Mouse (Mus musculus) heart, postnatal 36 days (tissue): ENCODE measurements at regions not wholly inside any gene's neighbourhood (a gene's known extent, or its start where the extent isn't known, plus 50 kb on each side); places are given as distances from the start of the nearest gene placed in this dataset.

Source experiments
- DNase-seq, 2 experiments: peaks; one replicate each; pipeline ENCODE4 v3.0.0; 2021 to 2022
- intact Hi-C: fragments of 180-260 bp; cut with DNase I; formaldehyde crosslinking; loops from one replicate; pipeline ENCODE4 v1.15.1; 2025

- peak; percentile 37 to 50 for DNase-seq
- intact Hi-C loops, result no loop called here
Observed at GRCm38 (mm10) chr17:80891656-80892055, 52.8 kb upstream of the Tmem178 start.

- intact Hi-C loops, result no loop called here
- DNase-seq, result no peak
Observed at GRCm38 (mm10) chr17:80889095-80889494, 55.3 kb upstream of the Tmem178 start.

GRCm38 (mm10) chr17:80887749-80888119, 56.7 kb upstream of the Tmem178 start:
- intact Hi-C loops, result no loop called here
- DNase-seq, result peak in 1 of 2 experiments; percentile 25

- DNase-seq, result no peak
- intact Hi-C loops, result no loop called here
Observed at GRCm38 (mm10) chr17:80887021-80887748, 57.2 kb upstream of the Tmem178 start.

GRCm38 (mm10) chr17:80886211-80886701, 58.2 kb upstream of the Tmem178 start:
- intact Hi-C loops, result no loop called here
- DNase-seq, result no peak

GRCm38 (mm10) chr17:80885706-80886105, 58.7 kb upstream of the Tmem178 start:
- DNase-seq, result no peak
- intact Hi-C loops, result no loop called here

GRCm38 (mm10) chr17:80884886-80885285, 59.5 kb upstream of the Tmem178 start:
- DNase-seq, result no peak
- intact Hi-C loops, result no loop called here

GRCm38 (mm10) chr17:80882476-80882875, 62.0 kb upstream of the Tmem178 start:
- intact Hi-C loops, result no loop called here
- DNase-seq, result no peak

- intact Hi-C loops, result no loop called here
- no peak for DNase-seq
Observed at GRCm38 (mm10) chr17:80880325-80880724, 64.1 kb upstream of the Tmem178 start.

GRCm38 (mm10) chr17:80875352-80876044, 68.9 kb upstream of the Tmem178 start:
- peak; percentile 22 to 37 for DNase-seq
- intact Hi-C loops, result loop anchor here (1.0 to 5.0 kb wide), 3 partner anchors 45 to 193 kb away; no protein-coding TSS in a partner anchor

- DNase-seq, result no peak
- intact Hi-C loops, result no loop called here
Observed at GRCm38 (mm10) chr17:80870965-80871364, 73.5 kb upstream of the Tmem178 start.

GRCm38 (mm10) chr17:80862338-80862737, 82.1 kb upstream of the Tmem178 start:
- intact Hi-C loops, result no loop called here

GRCm38 (mm10) chr17:80846996-80847810, 97.2 kb upstream of the Tmem178 start:
- intact Hi-C loops, result no loop called here
- peak; percentile 24 to 25 for DNase-seq

More at GRCm38 (mm10) chr17:80862338-80862737, 82.1 kb upstream of the Tmem178 start:
- DNase-seq, result no peak

- intact Hi-C loops, result no loop called here
- no peak for DNase-seq
Observed at GRCm38 (mm10) chr17:80845349-80845748, 99.1 kb upstream of the Tmem178 start.

- DNase-seq, result no peak
- intact Hi-C loops, result no loop called here
Observed at GRCm38 (mm10) chr17:80841903-80842302, 102.5 kb upstream of the Tmem178 start.

- no peak for DNase-seq
- intact Hi-C loops, result no loop called here
Observed at GRCm38 (mm10) chr17:80840896-80841295, 103.5 kb upstream of the Tmem178 start.

GRCm38 (mm10) chr17:80840452-80840851, 104.0 kb upstream of the Tmem178 start:
- intact Hi-C loops, result no loop called here
- DNase-seq, result no peak

- intact Hi-C loops, result no loop called here
- DNase-seq, result no peak
Observed at GRCm38 (mm10) chr17:80834701-80835100, 106.4 kb upstream of the Map4k3 start.

- DNase-seq, result no peak
- intact Hi-C loops, result no loop called here
Observed at GRCm38 (mm10) chr17:80834176-80834517, 105.9 kb upstream of the Map4k3 start.

- intact Hi-C loops, result no loop called here
- DNase-seq, result no peak
Observed at GRCm38 (mm10) chr17:80833355-80834175, 105.3 kb upstream of the Map4k3 start.
